Mouse (Mus musculus): ENCODE data around the gene Phldb2. TPM values are rescaled to one million over a fixed set of nuclear protein-coding genes. Genes with fewer than 3 reads are reported as not detected.
A peak's percentile ranks its signal among the peaks of the same experiment; 100 is the strongest.

Gene Phldb2
- total RNA-seq, 2 experiments from 2014 or later: 87.3 to 88.9 TPM

- DNase-seq: no peak
Measured at GRCm38 (mm10) chr16:45841016-45841415, 112.4 kb downstream of the Phldb2 start.

GRCm38 (mm10) chr16:45837541-45838342, 115.7 kb downstream of the Phldb2 start:
- DNase-seq: peak; percentile 57

GRCm38 (mm10) chr16:45832747-45833108, 120.7 kb downstream of the Phldb2 start:
- DNase-seq: no peak

GRCm38 (mm10) chr16:45832061-45832746, 121.2 kb downstream of the Phldb2 start:
- no peak for DNase-seq

GRCm38 (mm10) chr16:45831094-45831872, 122.1 kb downstream of the Phldb2 start:
- no peak for DNase-seq

GRCm38 (mm10) chr16:45830096-45830866, 123.1 kb downstream of the Phldb2 start:
- no peak for DNase-seq

GRCm38 (mm10) chr16:45825309-45825708, 128.1 kb downstream of the Phldb2 start:
- DNase-seq: no peak

- DNase-seq: no peak
Measured at GRCm38 (mm10) chr16:45824025-45824424, 129.4 kb downstream of the Phldb2 start.

GRCm38 (mm10) chr16:45819911-45820310, 133.5 kb downstream of the Phldb2 start:
- DNase-seq: no peak

- DNase-seq: no peak
Measured at GRCm38 (mm10) chr16:45817795-45818194, 135.6 kb downstream of the Phldb2 start.

GRCm38 (mm10) chr16:45816670-45817069, 136.7 kb downstream of the Phldb2 start:
- no peak for DNase-seq

- no peak for DNase-seq
Measured at GRCm38 (mm10) chr16:45814611-45815010, 138.8 kb downstream of the Phldb2 start.

GRCm38 (mm10) chr16:45811788-45812187, 141.6 kb downstream of the Phldb2 start:
- DNase-seq: no peak

- no peak for DNase-seq
Measured at GRCm38 (mm10) chr16:45810829-45811326, 142.5 kb downstream of the Phldb2 start.

- peak; percentile 44 for DNase-seq
Measured at GRCm38 (mm10) chr16:45810155-45810554, 143.2 kb downstream of the Phldb2 start.

GRCm38 (mm10) chr16:45804708-45805107, 148.7 kb downstream of the Phldb2 start:
- no peak for DNase-seq

- no peak for DNase-seq
Measured at GRCm38 (mm10) chr16:45800406-45800805, 153.0 kb downstream of the Phldb2 start.

GRCm38 (mm10) chr16:45799150-45799549, 154.2 kb downstream of the Phldb2 start:
- no peak for DNase-seq

- DNase-seq: no peak
Measured at GRCm38 (mm10) chr16:45798591-45798990, 154.8 kb downstream of the Phldb2 start.

- peak; percentile 46 for DNase-seq
Measured at GRCm38 (mm10) chr16:45796815-45797214, 156.6 kb downstream of the Phldb2 start.

GRCm38 (mm10) chr16:45795188-45795693, 158.2 kb downstream of the Phldb2 start:
- no peak for DNase-seq

GRCm38 (mm10) chr16:45792781-45793180, 160.6 kb downstream of the Phldb2 start:
- DNase-seq: no peak
